Mouse (Mus musculus) testis, adult 2 months (tissue): ENCODE data around the gene Nfatc2.

Experiments used
- CTCF ChIP-seq: fragments of 200-500 bp; IDR thresholded peaks from 2 replicates; pipeline ENCODE4 v1.5.1; 2012; ENCODE audit warnings: low read depth, mild to moderate bottlenecking, inconsistent platforms, low read length, moderate library complexity; ENCODE audit not compliant: control insufficient read depth, insufficient read depth, insufficient replicate concordance
- POLR2A ChIP-seq: fragments of 200-500 bp; IDR thresholded peaks from 2 replicates; pipeline ENCODE4 v1.6.1; 2012; ENCODE audit warnings: low read depth, mild to moderate bottlenecking, inconsistent platforms, low read length, moderate library complexity; ENCODE audit not compliant: control insufficient read depth

DNA sequence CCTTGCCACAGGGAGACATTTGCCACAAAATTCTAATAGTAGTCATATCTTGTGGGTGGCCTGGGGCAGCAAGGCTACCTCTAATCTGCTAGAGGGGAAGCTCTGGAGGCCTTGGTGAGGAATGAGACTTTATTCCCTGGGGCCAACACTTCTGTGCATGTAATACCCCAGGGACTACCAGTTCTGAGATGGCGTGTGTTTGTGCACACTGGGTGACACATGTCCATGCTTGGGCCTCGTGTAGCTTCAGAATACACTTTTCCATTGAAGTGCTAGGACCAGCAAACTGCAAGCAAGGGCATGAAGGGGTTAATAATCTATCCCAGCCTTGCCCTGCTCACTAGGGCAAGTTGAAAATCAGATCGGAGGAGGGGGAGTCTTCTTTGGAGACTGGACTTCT, 58.4 kb downstream of the Nfatc2 start:
- TF ChIP-seq CTCF (no peak), POLR2A (no peak)
